Mouse (Mus musculus) adrenal gland, adult 2 months (tissue): ENCODE measurements around the gene Scgb1b17. TPM values are rescaled to one million over a fixed set of nuclear protein-coding genes. Genes with fewer than 3 reads are reported as not detected.
"Not testable (repeated sequence)": the region's sequence is repeated elsewhere in the genome, so short reads cannot be mapped to it uniquely, and the experiment has no call there.

Experiments
- DNase-seq: peaks from one replicate; pipeline ENCODE4 v3.0.0; 2021
- long read RNA-seq: library from polyadenylated mRNA; stranded (forward); transcript quantifications from one replicate; pipeline ENCODE4 v2.0.0, GENCODE M21; 2021
- polyA plus RNA-seq: library from polyadenylated mRNA; depleted of rRNA; stranded (reverse); fragments of >200 nt; gene quantifications from 2 replicates; pipeline ENCODE4 v1.2.3, GENCODE M21; 2012; rRNA removed
- total RNA-seq, 2 experiments: library from RNA; stranded (reverse); gene quantifications; 2 replicates each; pipeline ENCODE4 v1.2.3; 2021

The Scgb1b17 gene
- not detected for total RNA-seq
- not detected in 2 replicates for polyA plus RNA-seq
- long read RNA-seq = 0 reads

DNA sequence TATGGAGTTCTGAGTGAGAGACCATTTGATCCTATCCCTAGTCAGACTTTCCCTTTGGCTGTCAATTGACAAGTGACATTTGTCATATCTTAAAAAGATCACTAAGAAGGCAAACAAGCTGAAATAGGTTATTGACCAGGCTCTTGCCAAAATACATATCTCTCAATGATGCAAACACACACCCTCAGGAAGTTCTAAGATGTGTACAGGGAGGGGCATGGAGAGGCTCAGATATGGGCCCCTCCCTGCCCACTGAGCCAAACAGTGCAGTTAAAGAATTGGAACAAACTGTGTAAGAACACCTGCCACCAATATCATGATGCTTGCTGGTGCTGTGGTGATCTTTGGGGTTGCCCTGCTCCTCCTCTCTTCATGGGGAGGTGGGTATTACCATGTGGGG, at the start of gene Scgb1b17:
TSS of gene Scgb1b17 (plus strand) at position 301 of the 400 bp plus-strand sequence.
- DNase-seq = not testable (repeated sequence)

DNA sequence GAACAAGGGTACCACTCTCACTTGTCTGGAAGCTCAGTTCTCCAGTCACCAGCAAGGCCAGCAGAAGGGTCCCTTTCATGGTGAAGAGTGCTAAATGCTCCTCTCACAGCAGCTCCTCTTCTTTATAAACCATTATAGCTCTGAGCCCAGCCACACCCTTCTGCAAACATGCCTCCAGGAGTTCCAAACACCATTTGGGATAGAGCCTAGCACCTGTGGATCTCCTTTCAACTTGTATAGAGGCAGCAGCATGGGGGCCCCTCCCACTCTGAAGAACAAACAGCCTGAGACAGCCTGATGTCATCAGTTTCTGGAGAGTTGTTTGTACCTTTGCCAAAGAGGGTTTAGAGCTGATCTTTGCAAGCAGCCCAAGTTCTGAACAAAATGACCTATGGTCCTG, 6.8 kb upstream of the Scgb1b17 start, which contains the start of gene Scgb2b17:
TSS of gene Scgb2b17 (minus strand) at position 101 of the 400 bp plus-strand sequence.
- not testable (repeated sequence) for DNase-seq

Other genes with a start within 250 kb of the Scgb1b17 start
- not detected for gene Scgb2b15, start 233.8 kb upstream of the Scgb1b17 start, total RNA-seq
- gene Scgb2b15, start 233.8 kb upstream of the Scgb1b17 start, polyA plus RNA-seq = not detected in 2 replicates
- gene Scgb1b15, start 226.9 kb upstream of the Scgb1b17 start, total RNA-seq = not detected
- not detected in 2 replicates for gene Scgb1b15, start 226.9 kb upstream of the Scgb1b17 start, polyA plus RNA-seq
- gene Scgb2b17, start 6.9 kb upstream of the Scgb1b17 start, total RNA-seq = not detected
- not detected in 2 replicates for gene Scgb2b17, start 6.9 kb upstream of the Scgb1b17 start, polyA plus RNA-seq
- not detected for gene Scgb2b18, start 110.4 kb downstream of the Scgb1b17 start, total RNA-seq
- gene Scgb2b18, start 110.4 kb downstream of the Scgb1b17 start, polyA plus RNA-seq = not detected in 2 replicates
- not detected for gene Scgb1b18, start 122.1 kb downstream of the Scgb1b17 start, total RNA-seq
- gene Scgb1b18, start 122.1 kb downstream of the Scgb1b17 start, polyA plus RNA-seq = not detected in 2 replicates
- not detected for gene Scgb2b19, start 216.9 kb downstream of the Scgb1b17 start, total RNA-seq
- not detected in 2 replicates for gene Scgb2b19, start 216.9 kb downstream of the Scgb1b17 start, polyA plus RNA-seq
- not detected for gene Scgb1b19, start 223.8 kb downstream of the Scgb1b17 start, total RNA-seq
- gene Scgb1b19, start 223.8 kb downstream of the Scgb1b17 start, polyA plus RNA-seq = not detected in 2 replicates